Comparison of ENCODE assay signal across 8 mouse cellular contexts in the genomic region with DNA sequence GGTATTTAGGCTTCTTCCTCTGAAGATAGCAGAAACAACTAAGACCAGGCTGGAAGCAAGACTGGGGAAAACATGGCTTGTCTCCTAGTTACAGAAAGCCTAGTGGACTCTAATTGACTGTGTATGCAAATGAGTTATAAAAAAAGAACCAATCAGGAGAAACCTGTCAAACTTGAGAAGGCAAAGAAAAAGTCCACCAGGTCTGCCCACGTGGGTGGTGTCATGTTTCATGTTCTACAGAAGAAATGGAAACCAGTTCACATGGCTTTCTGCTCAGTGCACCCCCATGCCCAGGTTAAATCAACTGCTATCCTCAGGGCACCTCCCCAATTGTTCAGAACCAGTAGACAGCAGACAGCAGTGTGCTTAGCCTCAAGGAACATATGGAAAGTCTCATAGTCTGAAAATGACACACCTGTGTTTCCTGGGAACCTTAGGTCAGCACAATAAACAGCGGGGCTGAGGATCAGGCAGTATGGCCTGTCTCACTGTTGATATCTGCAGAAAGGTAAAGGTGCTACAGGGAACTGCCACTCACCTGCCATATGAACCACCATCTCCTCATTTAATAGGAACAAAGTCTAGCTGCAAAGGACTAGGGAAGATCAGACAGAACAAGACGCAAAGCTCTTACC. TPM values are rescaled to one million over a fixed set of nuclear protein-coding genes. Genes with fewer than 3 reads are reported as not detected.
A peak's percentile ranks its signal among the peaks of the same experiment; 100 is the strongest.
DNase-seq lines count a peak whose midpoint lies in the region; ATAC-seq lines count a peak whose summit lies in the region.

No protein-coding gene starts in this region.

- ATAC-seq in kidney, embryonic 14.5 days (ENCODE audit: low FRiP score, low TSS enrichment): peak; percentile 82
- ATAC-seq in hindbrain, embryonic 12.5 days (ENCODE audit: low FRiP score): no peak

- intact Hi-C loops in heart, postnatal 14 days (cut with DNase I): no loop called here

- H3K27ac ChIP-seq in kidney, embryonic 14.5 days (ENCODE audit: low read depth, low read length): no peak overlapping the region; the same call in 1 of the 2 replicates
- H3K27ac ChIP-seq in hindbrain, embryonic 12.5 days: no peak overlapping the region

- no peak overlapping the region for H3K4me3 ChIP-seq in kidney, embryonic 14.5 days (ENCODE audit: low read length)
- no peak overlapping the region for H3K4me3 ChIP-seq in hindbrain, embryonic 12.5 days

- peak; percentile 21 for DNase-seq in heart, postnatal 4 days
- DNase-seq in heart, postnatal 14 days: no peak
- DNase-seq in embryo, embryonic 10 days (ENCODE audit: low spot score): peak; percentile 63
- peak; percentile 66 for DNase-seq in lung, postnatal 36 days
- DNase-seq in adrenal gland, adult 18-20 months (ENCODE audit: low spot score in 2 of 2): no peak
- DNase-seq in right cerebral cortex, adult 18-20 months: no peak

- no peak overlapping the region for H3K4me2 ChIP-seq in kidney, embryonic 14.5 days (replicated peaks; ENCODE audit: low read depth, low read length)
- no peak overlapping the region for H3K4me2 ChIP-seq in hindbrain, embryonic 12.5 days (replicated peaks)

- no peaks in the 10 kb centered on the region for H3K36me3 ChIP-seq in kidney, embryonic 14.5 days (ENCODE audit: control insufficient read depth, insufficient read depth, low read length)
- H3K36me3 ChIP-seq in hindbrain, embryonic 12.5 days: no peaks in the 10 kb centered on the region

- no peak overlapping the region for H3K9ac ChIP-seq in kidney, embryonic 14.5 days (ENCODE audit: low read depth, low read length)
- H3K9ac ChIP-seq in hindbrain, embryonic 12.5 days: no peak overlapping the region

- peaks cover 10% of the 10 kb centered on the region for H3K4me1 ChIP-seq in kidney, embryonic 14.5 days (ENCODE audit: control insufficient read depth, insufficient read depth, low read length)
- H3K4me1 ChIP-seq in hindbrain, embryonic 12.5 days: peaks cover 9% of the 10 kb centered on the region

- 38% methylated on average over 3 of the region's 3 CpGs for WGBS in kidney, embryonic 14.5 days
- WGBS in hindbrain, embryonic 12.5 days: 74% methylated on average over 3 of the region's 3 CpGs

- no peaks in the 10 kb centered on the region for H3K27me3 ChIP-seq in kidney, embryonic 14.5 days (ENCODE audit: control insufficient read depth, insufficient read depth, low read length)
- no peaks in the 10 kb centered on the region for H3K27me3 ChIP-seq in hindbrain, embryonic 12.5 days

- no peaks in the 10 kb centered on the region for H3K9me3 ChIP-seq in kidney, embryonic 14.5 days (ENCODE audit: control insufficient read depth, low read length)
- no peaks in the 10 kb centered on the region for H3K9me3 ChIP-seq in hindbrain, embryonic 12.5 days (replicated peaks)

RNA-seq across cellular contexts. Expression of gene Nup210, which starts 11.7 kb away (rescaled TPM):
- 10 to 100 TPM; 13.1 to 15.4 TPM for total RNA-seq in heart, postnatal 4 days (2021)
- 1 to 10 TPM; 4.5 to 6.0 TPM for total RNA-seq in heart, postnatal 14 days (2021)
- 13.1 and 30.6 TPM in 2 replicates for polyA plus RNA-seq in kidney, embryonic 14.5 days (2014; fragmentation: Nextera tagmentation; extraction: Ambion mirVana)
- polyA plus RNA-seq in hindbrain, embryonic 12.5 days (2016; fragmentation: Nextera tagmentation; extraction: Ambion mirVana): 19.1 and 19.8 TPM in 2 replicates
- total RNA-seq in adrenal gland, adult 18-20 months (2021): 1 to 10 TPM; 3.9 to 4.6 TPM

RNA-seq across cellular contexts. Expression of gene Hdac11, which starts 51.6 kb away (rescaled TPM):
- 10 to 100 TPM; 11.4 to 12.5 TPM for total RNA-seq in heart, postnatal 4 days (2021)
- 10 to 100 TPM; 11.5 to 11.8 TPM for total RNA-seq in heart, postnatal 14 days (2021)
- polyA plus RNA-seq in kidney, embryonic 14.5 days (2014; fragmentation: Nextera tagmentation; extraction: Ambion mirVana): 11.6 and 14.1 TPM in 2 replicates
- polyA plus RNA-seq in hindbrain, embryonic 12.5 days (2016; fragmentation: Nextera tagmentation; extraction: Ambion mirVana): 18.8 and 23.2 TPM in 2 replicates
- 10 to 100 TPM in 1 of 2 experiments, 1 to 10 TPM in 1; 7.1 to 10.9 TPM for total RNA-seq in adrenal gland, adult 18-20 months (2021)

Comparison
In these comparisons a context has a peak if more than half of its experiments do, and no peak if none do; other contexts are left out.
1. DNase-seq: peak in heart, postnatal 4 days (single experiment), embryo, embryonic 10 days (single experiment) and lung, postnatal 36 days (single experiment); none in heart, postnatal 14 days (0 of 2), adrenal gland, adult 18-20 months (0 of 2) and right cerebral cortex, adult 18-20 months (single experiment).